Mouse (Mus musculus): Measurements from ENCODE around the gene Kcnj10. TPM values are rescaled to one million over a fixed set of nuclear protein-coding genes. Genes with fewer than 3 reads are reported as not detected.

Kcnj10 gene
- polyA plus RNA-seq, 1 experiment from 2014 or later = 2.1 TPM

GRCm38 (mm10) chr1:172327206-172328001 is 13.6 kb upstream of the Kcnj10 start:
- Histone ChIP-seq H3K27me3 (replicated peaks; ENCODE audit: control insufficient read depth, insufficient read depth, low read length) (no peaks in the 10 kb centered on the region), H3K4me1 (replicated peaks; ENCODE audit: control insufficient read depth, insufficient read depth, low read length) (peaks cover 27% of the 10 kb centered on the region), H3K4me3 (replicated peaks; ENCODE audit: low read length) (no peak overlapping the region), H3K36me3 (ENCODE audit: control insufficient read depth, insufficient read depth) (no peaks in the 10 kb centered on the region), H3K9ac (replicated peaks; ENCODE audit: low read depth, low read length) (no peak overlapping the region), H3K27ac (ENCODE audit: low read length) (no peak overlapping the region), H3K9me3 (ENCODE audit: control insufficient read depth, low read length) (no peaks in the 10 kb centered on the region), H3K4me2 (ENCODE audit: low read length) (no peak overlapping the region)
- no peak for ATAC-seq
- 91% methylated on average over 16 of the region's 16 CpGs for WGBS

GRCm38 (mm10) chr1:172328041-172328440 is 13.0 kb upstream of the Kcnj10 start:
- Histone ChIP-seq H3K9me3 (ENCODE audit: control insufficient read depth, low read length) (no peaks in the 10 kb centered on the region), H3K9ac (replicated peaks; ENCODE audit: low read depth, low read length) (no peak overlapping the region), H3K4me3 (replicated peaks; ENCODE audit: low read length) (no peak overlapping the region), H3K27me3 (replicated peaks; ENCODE audit: control insufficient read depth, insufficient read depth, low read length) (no peaks in the 10 kb centered on the region), H3K4me1 (replicated peaks; ENCODE audit: control insufficient read depth, insufficient read depth, low read length) (peaks cover 27% of the 10 kb centered on the region), H3K4me2 (ENCODE audit: low read length) (no peak overlapping the region), H3K36me3 (ENCODE audit: control insufficient read depth, insufficient read depth) (no peaks in the 10 kb centered on the region), H3K27ac (ENCODE audit: low read length) (no peak overlapping the region)
- ATAC-seq = no peak
- 89% methylated on average over 3 of the region's 3 CpGs for WGBS

GRCm38 (mm10) chr1:172328461-172328860 is 12.5 kb upstream of the Kcnj10 start:
- Histone ChIP-seq H3K4me3 (replicated peaks; ENCODE audit: low read length) (peak overlapping the region; percentile 33), H3K9ac (replicated peaks; ENCODE audit: low read depth, low read length) (no peak overlapping the region), H3K4me1 (replicated peaks; ENCODE audit: control insufficient read depth, insufficient read depth, low read length) (peaks cover 24% of the 10 kb centered on the region), H3K27ac (ENCODE audit: low read length) (no peak overlapping the region), H3K27me3 (replicated peaks; ENCODE audit: control insufficient read depth, insufficient read depth, low read length) (no peaks in the 10 kb centered on the region), H3K9me3 (ENCODE audit: control insufficient read depth, low read length) (no peaks in the 10 kb centered on the region), H3K36me3 (ENCODE audit: control insufficient read depth, insufficient read depth) (no peaks in the 10 kb centered on the region), H3K4me2 (ENCODE audit: low read length) (peak overlapping the region; percentile 40)
- WGBS = 83% methylated on average over 7 of the region's 7 CpGs
- ATAC-seq = no peak

DNA sequence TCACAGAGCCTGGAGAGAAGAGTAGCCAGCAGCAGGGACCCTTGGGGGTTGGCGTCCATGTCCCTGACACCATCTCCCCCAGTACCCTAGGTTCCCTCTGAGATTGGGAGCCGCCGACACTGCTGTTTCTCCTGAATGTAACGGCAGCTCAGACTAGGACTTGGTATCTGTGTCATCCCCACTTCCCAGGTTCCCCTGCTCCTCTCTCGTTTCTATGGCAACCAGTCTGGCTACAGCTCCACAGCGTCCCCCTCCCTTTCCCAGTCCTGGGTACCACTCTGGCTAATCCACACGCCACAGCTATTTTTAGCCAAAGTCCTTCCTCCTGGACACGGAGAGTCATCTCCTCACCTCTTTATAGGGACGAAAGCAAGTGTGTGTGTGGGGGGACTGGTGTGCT is 11.9 kb upstream of the Kcnj10 start, which contains the start of gene Kcnj9:
Gene Kcnj9, minus strand, starts transcription at position 188 of the 400 bp plus-strand sequence.
- Histone ChIP-seq H3K9me3 (ENCODE audit: control insufficient read depth, low read length) (no peaks in the 10 kb centered on the region), H3K27ac (ENCODE audit: low read length) (peak within 1 kb of the TSS; percentile 17; the same call in 1 of the 2 replicates), H3K4me3 (replicated peaks; ENCODE audit: low read length) (peak within 1 kb of the TSS; percentile 33), H3K9ac (replicated peaks; ENCODE audit: low read depth, low read length) (peak within 1 kb of the TSS; percentile 49), H3K4me2 (ENCODE audit: low read length) (peak within 1 kb of the TSS; percentile 40), H3K4me1 (replicated peaks; ENCODE audit: control insufficient read depth, insufficient read depth, low read length) (peaks cover 24% of the 10 kb centered on the region), H3K27me3 (replicated peaks; ENCODE audit: control insufficient read depth, insufficient read depth, low read length) (no peaks in the 10 kb centered on the region), H3K36me3 (ENCODE audit: control insufficient read depth, insufficient read depth) (no peaks in the 10 kb centered on the region)
- WGBS = 14% methylated on average over 9 of the region's 9 CpGs
- peak; percentile 87 for ATAC-seq

GRCm38 (mm10) chr1:172329616-172330015 is 11.4 kb upstream of the Kcnj10 start:
- Histone ChIP-seq H3K9me3 (ENCODE audit: control insufficient read depth, low read length) (no peaks in the 10 kb centered on the region), H3K4me1 (replicated peaks; ENCODE audit: control insufficient read depth, insufficient read depth, low read length) (peaks cover 21% of the 10 kb centered on the region), H3K9ac (replicated peaks; ENCODE audit: low read depth, low read length) (0 out of 2 replicates have a peak overlapping the region, but pooled peaks have one; percentile 2), H3K36me3 (ENCODE audit: control insufficient read depth, insufficient read depth) (no peaks in the 10 kb centered on the region), H3K27ac (ENCODE audit: low read length) (peak overlapping the region; percentile 17; the same call in 1 of the 2 replicates), H3K4me3 (replicated peaks; ENCODE audit: low read length) (no peak overlapping the region), H3K4me2 (ENCODE audit: low read length) (peak overlapping the region; percentile 40), H3K27me3 (replicated peaks; ENCODE audit: control insufficient read depth, insufficient read depth, low read length) (no peaks in the 10 kb centered on the region)
- WGBS = 71% methylated on average over 6 of the region's 6 CpGs
- ATAC-seq = peak; percentile 5; the same call in 1 of the 2 replicates

GRCm38 (mm10) chr1:172331422-172331947 is 9.5 kb upstream of the Kcnj10 start:
- Histone ChIP-seq H3K4me1 (replicated peaks; ENCODE audit: control insufficient read depth, insufficient read depth, low read length) (peaks cover 14% of the 10 kb centered on the region), H3K36me3 (ENCODE audit: control insufficient read depth, insufficient read depth) (no peaks in the 10 kb centered on the region), H3K9ac (replicated peaks; ENCODE audit: low read depth, low read length) (no peak overlapping the region), H3K27me3 (replicated peaks; ENCODE audit: control insufficient read depth, insufficient read depth, low read length) (no peaks in the 10 kb centered on the region), H3K4me2 (ENCODE audit: low read length) (no peak overlapping the region), H3K9me3 (ENCODE audit: control insufficient read depth, low read length) (no peaks in the 10 kb centered on the region), H3K27ac (ENCODE audit: low read length) (no peak overlapping the region), H3K4me3 (replicated peaks; ENCODE audit: low read length) (no peak overlapping the region)
- 51% methylated on average over 8 of the region's 8 CpGs for WGBS
- no peak for ATAC-seq

- Histone ChIP-seq H3K4me3 (replicated peaks; ENCODE audit: low read length) (no peak overlapping the region), H3K27ac (ENCODE audit: low read length) (no peak overlapping the region), H3K9me3 (ENCODE audit: control insufficient read depth, low read length) (no peaks in the 10 kb centered on the region), H3K4me1 (replicated peaks; ENCODE audit: control insufficient read depth, insufficient read depth, low read length) (peaks cover 13% of the 10 kb centered on the region), H3K9ac (replicated peaks; ENCODE audit: low read depth, low read length) (no peak overlapping the region), H3K4me2 (ENCODE audit: low read length) (no peak overlapping the region), H3K27me3 (replicated peaks; ENCODE audit: control insufficient read depth, insufficient read depth, low read length) (no peaks in the 10 kb centered on the region), H3K36me3 (ENCODE audit: control insufficient read depth, insufficient read depth) (no peaks in the 10 kb centered on the region)
- no peak for ATAC-seq
- 87% methylated on average over 2 of the region's 2 CpGs for WGBS
Observed at GRCm38 (mm10) chr1:172332925-172333324, 8.1 kb upstream of the Kcnj10 start.

GRCm38 (mm10) chr1:172333512-172333911 is 7.5 kb upstream of the Kcnj10 start:
- Histone ChIP-seq H3K9me3 (ENCODE audit: control insufficient read depth, low read length) (no peaks in the 10 kb centered on the region), H3K4me2 (ENCODE audit: low read length) (no peak overlapping the region), H3K4me3 (replicated peaks; ENCODE audit: low read length) (no peak overlapping the region), H3K27me3 (replicated peaks; ENCODE audit: control insufficient read depth, insufficient read depth, low read length) (no peaks in the 10 kb centered on the region), H3K9ac (replicated peaks; ENCODE audit: low read depth, low read length) (no peak overlapping the region), H3K36me3 (ENCODE audit: control insufficient read depth, insufficient read depth) (no peaks in the 10 kb centered on the region), H3K4me1 (replicated peaks; ENCODE audit: control insufficient read depth, insufficient read depth, low read length) (peaks cover 12% of the 10 kb centered on the region), H3K27ac (ENCODE audit: low read length) (no peak overlapping the region)
- WGBS = 17% methylated on average over 3 of the region's 3 CpGs
- no peak for ATAC-seq

GRCm38 (mm10) chr1:172335804-172336203 is 5.2 kb upstream of the Kcnj10 start:
- no peaks in the 10 kb centered on the region for H3K27me3 ChIP-seq (replicated peaks; ENCODE audit: control insufficient read depth, insufficient read depth, low read length)
- WGBS = 86% methylated on average over 15 of the region's 15 CpGs
- no peak overlapping the region for H3K4me2 ChIP-seq (ENCODE audit: low read length)
- H3K4me1 ChIP-seq (replicated peaks; ENCODE audit: control insufficient read depth, insufficient read depth, low read length) = peaks cover 5% of the 10 kb centered on the region
- H3K9ac ChIP-seq (replicated peaks; ENCODE audit: low read depth, low read length) = no peak overlapping the region
- no peaks in the 10 kb centered on the region for H3K9me3 ChIP-seq (ENCODE audit: control insufficient read depth, low read length)
- ATAC-seq = no peak
- no peaks in the 10 kb centered on the region for H3K36me3 ChIP-seq (ENCODE audit: control insufficient read depth, insufficient read depth)
- H3K4me3 ChIP-seq (replicated peaks; ENCODE audit: low read length) = no peak overlapping the region
- H3K27ac ChIP-seq (ENCODE audit: low read length) = no peak overlapping the region
